Mouse (Mus musculus) intestine, postnatal 0 days (tissue): Measurements from ENCODE around the gene Prr36. TPM values are rescaled to one million over a fixed set of nuclear protein-coding genes. Genes with fewer than 3 reads are reported as not detected.

Experiments
- ATAC-seq: fragments of 200-750 bp; cut with Nextera tagmentation; 2 replicates; pipeline ENCODE4 v1.8.0; 2017; ENCODE audit warnings: mild to moderate bottlenecking, moderate TSS enrichment, moderate library complexity
- H3K27ac ChIP-seq: fragments of 300-500 bp; sonication (generic); 2 replicates; pipeline ENCODE4 v1.5.1; 2014; ENCODE audit warnings: mild to moderate bottlenecking, low read depth, low read length, moderate library complexity
- H3K27me3 ChIP-seq: fragments of 300-500 bp; sonication (generic); replicated peaks from 2 replicates; pipeline ENCODE4 v1.6.1; 2014; ENCODE audit warnings: low read length, mixed read lengths; ENCODE audit not compliant: control insufficient read depth, insufficient read depth
- H3K36me3 ChIP-seq: fragments of 300-500 bp; sonication (generic); 2 replicates; pipeline ENCODE4 v1.6.1; 2014; ENCODE audit warnings: mild to moderate bottlenecking, moderate library complexity; ENCODE audit not compliant: control insufficient read depth, insufficient read depth
- H3K4me1 ChIP-seq: fragments of 300-500 bp; sonication (generic); replicated peaks from 2 replicates; pipeline ENCODE4 v1.6.1; 2014; ENCODE audit warnings: antibody characterized with exemption, low read length, mixed read lengths; ENCODE audit not compliant: control insufficient read depth, insufficient read depth
- H3K4me2 ChIP-seq: fragments of 300-500 bp; sonication (generic); replicated peaks from 2 replicates; pipeline ENCODE4 v1.6.1; 2014; ENCODE audit warnings: low read depth, mild to moderate bottlenecking, moderate library complexity
- H3K4me3 ChIP-seq: fragments of 300-500 bp; sonication (generic); 2 replicates; pipeline ENCODE4 v1.5.1; 2014; ENCODE audit warnings: low read depth, low read length
- H3K9ac ChIP-seq: fragments of 300-500 bp; sonication (generic); 2 replicates; pipeline ENCODE4 v1.6.1; 2014; ENCODE audit warnings: mild to moderate bottlenecking, low read depth, low read length
- H3K9me3 ChIP-seq: fragments of 300-500 bp; sonication (generic); 2 replicates; pipeline ENCODE4 v1.6.1; 2016; ENCODE audit warnings: mixed run types; ENCODE audit not compliant: control insufficient read depth
- CTCF ChIP-seq: sonication (generic); IDR thresholded peaks from 2 replicates; pipeline ENCODE4 v1.5.1; 2016; ENCODE audit warnings: low read depth, mild to moderate bottlenecking, control low read depth, antibody characterized with exemption, moderate library complexity
- WGBS: fragments of 180-500 bp; shearing (Covaris S2); extraction: QIAGEN DNeasy Blood & Tissue Kit; methylation state at CpG from one replicate; pipeline ENCODE4 v1.1.7; 2014; 5-methylcytosine and 5-hydroxymethylcytosine counted together
- polyA plus RNA-seq: library from polyadenylated mRNA; unstranded; fragments of >200 nt; fragmentation: Nextera tagmentation; extraction: Ambion mirVana; gene quantifications from 2 replicates; pipeline ENCODE4 v1.2.1, GENCODE M21; 2015

Prr36 gene
- polyA plus RNA-seq, 1 experiment from 2014 or later: 0.99 TPM

DNA sequence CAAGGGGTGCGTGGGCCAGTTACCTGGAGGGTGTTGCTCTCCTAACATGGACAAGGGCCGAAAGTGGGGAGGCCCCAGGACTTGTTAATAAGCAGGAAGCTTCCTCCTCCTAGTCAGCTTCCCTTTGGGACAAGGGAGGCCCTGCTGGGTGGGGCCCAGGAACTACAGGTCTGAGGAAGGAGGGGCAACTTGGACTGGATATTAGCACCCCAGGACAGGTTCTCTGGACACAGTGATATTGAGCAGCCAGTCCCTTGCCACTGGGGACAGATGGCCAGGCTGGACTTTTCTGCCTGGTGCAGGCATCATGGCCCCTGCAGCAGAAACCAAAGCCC is 10.3 kb downstream of the Prr36 start:
- Histone ChIP-seq H3K4me2 (peak overlapping the region; percentile 57), H3K4me3 (no peak overlapping the region), H3K9ac (peak overlapping the region; percentile 11; the same call in 1 of the 2 replicates), H3K36me3 (peaks cover 12% of the 10 kb centered on the region; the same call in 1 of the 2 replicates), H3K27me3 (0 out of 2 replicates have a peak, but pooled peaks cover 6% of the 10 kb centered on the region), H3K9me3 (no peaks in the 10 kb centered on the region), H3K4me1 (no peaks in the 10 kb centered on the region; the same call in 1 of the 2 replicates), H3K27ac (peak overlapping the region; percentile 50; the same call in 1 of the 2 replicates)
- TF ChIP-seq CTCF: no peak
- 23% methylated on average over 2 of the region's 2 CpGs for WGBS
- ATAC-seq: peak; percentile 63

DNA sequence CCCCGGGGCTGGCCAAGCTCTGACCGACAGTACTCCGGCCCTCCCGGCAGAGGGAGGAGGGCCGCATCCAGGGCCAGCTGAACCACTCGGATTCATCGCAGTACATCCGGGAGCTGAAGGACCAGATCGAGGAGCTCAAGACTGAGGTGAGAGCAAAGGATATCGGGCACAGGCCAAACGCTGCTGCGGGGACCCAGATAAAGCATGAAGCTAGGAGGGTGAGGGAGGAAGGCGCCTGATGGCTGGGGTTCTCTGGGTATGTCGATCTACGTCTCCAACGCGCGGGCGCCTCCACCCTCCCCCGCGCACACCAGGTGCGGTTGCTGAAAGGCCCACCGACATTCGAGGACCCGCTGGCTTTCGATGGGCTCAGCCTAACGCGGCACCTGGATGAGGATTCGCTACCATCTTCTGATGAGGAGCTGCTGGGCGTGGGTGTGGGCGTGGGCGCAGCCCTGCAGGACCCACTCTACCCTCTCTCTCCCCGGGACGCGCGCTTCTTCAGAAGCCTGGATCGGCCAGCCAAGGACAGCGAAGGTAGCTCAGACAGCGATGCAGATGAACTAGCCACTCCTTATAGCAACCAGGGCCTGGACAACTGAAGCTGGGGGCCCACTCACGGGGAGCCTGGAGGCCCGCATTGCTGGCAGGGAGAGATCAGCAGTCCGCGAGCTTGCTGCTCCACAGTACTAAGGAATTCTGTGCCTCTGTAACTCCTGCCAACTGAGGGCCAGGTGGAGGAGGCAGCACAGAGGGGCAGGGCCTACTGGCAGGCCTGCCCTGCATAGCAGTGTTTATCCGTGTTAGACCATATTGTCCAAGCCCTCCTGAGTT is 10.9 kb downstream of the Prr36 start:
- no peaks in the 10 kb centered on the region for H3K9me3 ChIP-seq
- peak overlapping the region; percentile 57 for H3K4me2 ChIP-seq
- H3K27ac ChIP-seq: peak overlapping the region; percentile 50; the same call in 1 of the 2 replicates
- H3K27me3 ChIP-seq: 0 out of 2 replicates have a peak, but pooled peaks cover 6% of the 10 kb centered on the region
- H3K9ac ChIP-seq: peak overlapping the region; percentile 11; the same call in 1 of the 2 replicates
- WGBS: 26% methylated on average over 44 of the region's 44 CpGs
- no peaks in the 10 kb centered on the region; the same call in 1 of the 2 replicates for H3K4me1 ChIP-seq
- no peak overlapping the region for H3K4me3 ChIP-seq
- TF ChIP-seq CTCF: no peak
- peak; percentile 59 for ATAC-seq
- peaks cover 12% of the 10 kb centered on the region; the same call in 1 of the 2 replicates for H3K36me3 ChIP-seq

DNA sequence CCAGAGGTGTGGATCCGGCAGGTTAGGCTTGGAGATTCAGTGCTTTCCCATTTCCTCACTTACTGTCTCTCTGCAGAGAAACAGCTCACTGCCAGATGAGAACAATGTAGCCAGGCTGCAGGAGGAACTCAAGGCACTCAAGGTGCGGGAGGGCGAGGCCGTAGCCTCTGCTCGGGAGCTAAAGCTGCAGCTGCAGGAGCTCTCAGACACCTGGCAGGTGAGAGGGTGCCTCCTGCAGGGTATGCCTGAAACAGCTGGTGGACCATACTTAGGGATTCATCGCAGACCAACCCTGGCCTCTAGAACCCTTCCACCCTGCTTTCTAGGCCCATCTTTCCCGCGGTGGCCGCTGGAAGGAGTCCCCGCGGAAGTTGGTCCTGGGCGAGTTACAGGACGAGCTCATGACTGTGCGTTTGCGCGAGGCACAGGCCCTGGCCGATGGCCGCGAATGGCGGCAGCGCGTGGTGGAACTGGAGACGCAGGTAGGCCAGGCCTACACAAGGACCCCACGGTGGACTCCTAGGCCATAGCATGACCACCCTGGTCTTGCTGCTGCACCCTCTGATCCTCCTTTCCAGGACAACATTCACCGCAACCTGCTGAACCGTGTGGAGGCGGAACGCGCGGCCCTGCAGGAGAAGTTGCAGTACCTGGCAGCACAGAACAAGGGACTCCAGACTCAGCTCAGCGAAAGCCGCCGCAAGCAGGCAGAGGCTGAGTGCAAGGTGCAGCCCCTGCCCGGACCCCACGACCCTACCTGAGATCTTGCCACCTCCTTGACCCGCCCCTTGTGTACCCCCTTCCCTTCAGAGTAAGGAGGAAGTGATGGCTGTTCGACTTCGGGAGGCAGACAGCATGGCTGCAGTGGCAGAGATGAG is 11.8 kb downstream of the Prr36 start:
- H3K4me2 ChIP-seq: peak overlapping the region; percentile 57; the same call in 1 of the 2 replicates
- H3K27me3 ChIP-seq: 0 out of 2 replicates have a peak, but pooled peaks cover 6% of the 10 kb centered on the region
- no peak overlapping the region for H3K27ac ChIP-seq
- 46% methylated on average over 38 of the region's 38 CpGs for WGBS
- no peak overlapping the region for H3K9ac ChIP-seq
- H3K4me3 ChIP-seq: no peak overlapping the region
- ATAC-seq: 0 out of 2 replicates have a peak, but pooled peaks have one; percentile 20
- peak; percentile 61 for TF ChIP-seq CTCF
- no peaks in the 10 kb centered on the region; the same call in 1 of the 2 replicates for H3K4me1 ChIP-seq
- peaks cover 12% of the 10 kb centered on the region; the same call in 1 of the 2 replicates for H3K36me3 ChIP-seq
- H3K9me3 ChIP-seq: no peaks in the 10 kb centered on the region

- H3K4me2 ChIP-seq: no peak overlapping the region
- no peak overlapping the region for H3K4me3 ChIP-seq
- no peak for TF ChIP-seq CTCF
- 0 out of 2 replicates have a peak, but pooled peaks cover 6% of the 10 kb centered on the region for H3K27me3 ChIP-seq
- peaks cover 6% of the 10 kb centered on the region; the same call in 1 of the 2 replicates for H3K36me3 ChIP-seq
- no peak for ATAC-seq
- WGBS: 87% methylated on average over 2 of the region's 2 CpGs
- no peaks in the 10 kb centered on the region for H3K9me3 ChIP-seq
- no peak overlapping the region for H3K9ac ChIP-seq
- H3K4me1 ChIP-seq: no peaks in the 10 kb centered on the region; the same call in 1 of the 2 replicates
- no peak overlapping the region for H3K27ac ChIP-seq
These were observed 15.9 kb downstream of the Prr36 start for GRCm38 (mm10) chr8:4201321-4201720.

GRCm38 (mm10) chr8:4193588-4193894 is 23.7 kb downstream of the Prr36 start:
- H3K9ac ChIP-seq: no peak overlapping the region
- H3K36me3 ChIP-seq: peaks cover 6% of the 10 kb centered on the region; the same call in 1 of the 2 replicates
- no peak overlapping the region; the same call in 1 of the 2 replicates for H3K4me2 ChIP-seq
- H3K27ac ChIP-seq: no peak overlapping the region
- H3K27me3 ChIP-seq: no peaks in the 10 kb centered on the region
- H3K4me1 ChIP-seq: no peaks in the 10 kb centered on the region
- no peak for TF ChIP-seq CTCF
- 43% methylated on average over 7 of the region's 7 CpGs for WGBS
- no peaks in the 10 kb centered on the region for H3K9me3 ChIP-seq
- ATAC-seq: peak; percentile 38; the same call in 1 of the 2 replicates
- H3K4me3 ChIP-seq: no peak overlapping the region
